Mouse (Mus musculus): ENCODE measurements around the gene Flt1.
A peak's percentile ranks its signal among the peaks of the same experiment; 100 is the strongest.
"Not testable (repeated sequence)": the region's sequence is repeated elsewhere in the genome, so short reads cannot be mapped to it uniquely, and the experiment has no call there.

The Flt1 gene

GRCm38 (mm10) chr5:147614659-147615058, 111.2 kb downstream of the Flt1 start:
- DNase-seq (ENCODE audit: low spot score in 2 of 2) = no peak

- DNase-seq (ENCODE audit: low spot score in 2 of 2) = not testable (repeated sequence)
Measured at GRCm38 (mm10) chr5:147611348-147611747, 114.5 kb downstream of the Flt1 start.

- DNase-seq (ENCODE audit: low spot score in 2 of 2) = no peak
Measured at GRCm38 (mm10) chr5:147607256-147607975, 118.4 kb downstream of the Flt1 start.

GRCm38 (mm10) chr5:147606751-147607150, 119.1 kb downstream of the Flt1 start:
- DNase-seq (ENCODE audit: low spot score in 2 of 2) = no peak

GRCm38 (mm10) chr5:147601460-147602360, 124.1 kb downstream of the Flt1 start:
- no peak for DNase-seq (ENCODE audit: low spot score in 2 of 2)

- DNase-seq (ENCODE audit: low spot score in 2 of 2) = no peak
Measured at GRCm38 (mm10) chr5:147597825-147598224, 128.0 kb downstream of the Flt1 start.

GRCm38 (mm10) chr5:147589814-147590213, 136.0 kb downstream of the Flt1 start:
- DNase-seq (ENCODE audit: low spot score in 2 of 2) = no peak

GRCm38 (mm10) chr5:147585070-147585469, 140.7 kb downstream of the Flt1 start:
- no peak for DNase-seq (ENCODE audit: low spot score in 2 of 2)

GRCm38 (mm10) chr5:147584648-147585047, 141.2 kb downstream of the Flt1 start:
- DNase-seq (ENCODE audit: low spot score in 2 of 2) = no peak

GRCm38 (mm10) chr5:147583702-147584298, 142.0 kb downstream of the Flt1 start:
- DNase-seq (ENCODE audit: low spot score in 2 of 2) = peak; percentile 66 to 86

- DNase-seq (ENCODE audit: low spot score in 2 of 2) = no peak
Measured at GRCm38 (mm10) chr5:147580181-147580580, 145.6 kb downstream of the Flt1 start.

- DNase-seq (ENCODE audit: low spot score in 2 of 2) = no peak
Measured at GRCm38 (mm10) chr5:147579691-147580090, 146.1 kb downstream of the Flt1 start.

GRCm38 (mm10) chr5:147579148-147579547, 146.7 kb downstream of the Flt1 start:
- no peak for DNase-seq (ENCODE audit: low spot score in 2 of 2)

- DNase-seq (ENCODE audit: low spot score in 2 of 2) = no peak
Measured at GRCm38 (mm10) chr5:147577003-147577402, 148.8 kb downstream of the Flt1 start.

- DNase-seq (ENCODE audit: low spot score in 2 of 2) = peak in 1 of 2 experiments; percentile 34
Measured at GRCm38 (mm10) chr5:147574517-147574916, 151.3 kb downstream of the Flt1 start.

- DNase-seq (ENCODE audit: low spot score in 2 of 2) = no peak
Measured at GRCm38 (mm10) chr5:147573555-147573954, 152.3 kb downstream of the Flt1 start.

GRCm38 (mm10) chr5:147572695-147573094, 153.1 kb downstream of the Flt1 start:
- DNase-seq (ENCODE audit: low spot score in 2 of 2) = no peak

GRCm38 (mm10) chr5:147566335-147566734, 159.5 kb downstream of the Flt1 start:
- no peak for DNase-seq (ENCODE audit: low spot score in 2 of 2)

GRCm38 (mm10) chr5:147565444-147565843, 160.4 kb downstream of the Flt1 start:
- no peak for DNase-seq (ENCODE audit: low spot score in 2 of 2)

- DNase-seq (ENCODE audit: low spot score in 2 of 2) = peak in 1 of 2 experiments; percentile 37
Measured at GRCm38 (mm10) chr5:147564140-147564590, 161.6 kb downstream of the Flt1 start.

- DNase-seq (ENCODE audit: low spot score in 2 of 2) = no peak
Measured at GRCm38 (mm10) chr5:147563511-147564139, 162.2 kb downstream of the Flt1 start.

GRCm38 (mm10) chr5:147557641-147558040, 168.2 kb downstream of the Flt1 start:
- not testable (repeated sequence) for DNase-seq (ENCODE audit: low spot score in 2 of 2)

Measured in spleen, postnatal 10 days (tissue).